Mouse (Mus musculus): Measurements from ENCODE around the gene Wt1. TPM values are rescaled to one million over a fixed set of nuclear protein-coding genes. Genes with fewer than 3 reads are reported as not detected.

Wt1 gene
- total and polyA plus RNA-seq, 3 experiments: 4.2 to 6.5 (median 5.7) TPM

DNA sequence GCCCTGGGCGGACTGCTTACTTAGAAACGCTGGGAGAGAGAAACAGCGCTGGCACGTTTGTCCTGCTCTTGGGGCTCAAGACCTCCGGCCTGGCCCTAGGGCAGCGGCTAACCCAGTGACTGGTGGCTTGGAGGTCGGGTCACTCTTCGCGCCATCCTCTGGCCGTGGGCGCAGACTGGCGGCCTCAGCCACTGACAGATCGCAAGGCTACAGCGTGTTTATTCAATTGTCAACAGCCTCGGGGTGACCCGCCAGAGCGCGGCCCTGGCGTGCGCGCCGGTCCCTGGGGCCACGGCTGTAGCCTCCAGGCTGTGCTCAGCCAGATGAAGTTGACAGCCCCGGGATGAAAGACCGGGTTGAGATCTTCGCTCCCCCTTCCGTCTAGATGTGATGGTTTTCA is 3.4 kb upstream of the Wt1 start:
- 19% methylated on average over 27 of the region's 27 CpGs for WGBS
- no peaks in the 10 kb centered on the region for H3K79me2 ChIP-seq (replicated peaks; ENCODE audit: control insufficient read depth, insufficient read depth, low read length)
- H3K36me3 ChIP-seq (ENCODE audit: control insufficient read depth, insufficient read depth, low read length): no peaks in the 10 kb centered on the region
- no peak overlapping the region for H3K9ac ChIP-seq (ENCODE audit: low read depth, low read length)
- no peaks in the 10 kb centered on the region for H3K4me1 ChIP-seq (ENCODE audit: control insufficient read depth, insufficient read depth, low read length)
- intact Hi-C loops (cut with DNase I): loop anchor here (10.0 kb wide), 1 partner anchor 562 kb away; no protein-coding TSS in a partner anchor
- no peak overlapping the region; the same call in 1 of the 2 replicates for H3K4me3 ChIP-seq
- peaks cover 15% of the 10 kb centered on the region for H3K27me3 ChIP-seq (ENCODE audit: control insufficient read depth, insufficient read depth, low read length)
- TF ChIP-seq CTCF (IDR thresholded peaks at IDR 0.05): no peak
- no peak for TF ChIP-seq EP300 (IDR thresholded peaks at IDR 0.05; ENCODE audit: insufficient read depth, low read depth, low read length)
- TF ChIP-seq POLR2A (IDR thresholded peaks at IDR 0.05; ENCODE audit: insufficient read depth, low read depth, low read length): no peak
- peak; percentile 25 to 43 for DNase-seq
- no peak overlapping the region for H3K27ac ChIP-seq

DNA sequence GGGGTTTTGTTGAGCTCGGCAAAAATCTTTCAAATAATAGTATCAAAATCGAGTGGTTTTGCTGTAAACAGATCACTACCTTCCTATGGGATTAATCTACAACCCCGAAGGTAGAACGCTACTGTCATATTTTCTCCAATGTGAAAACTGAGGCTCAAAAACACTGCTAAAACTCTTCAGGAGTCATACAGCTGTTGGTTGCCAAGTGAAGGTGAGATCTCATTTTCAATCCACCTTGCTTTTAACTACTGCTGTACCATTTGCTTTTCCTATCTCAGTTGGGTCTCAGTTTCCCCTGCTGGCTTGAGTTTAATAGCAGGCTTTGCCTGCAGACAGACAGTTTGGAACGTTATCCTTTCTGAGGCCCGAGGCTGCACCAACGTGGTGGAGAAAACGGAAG is 2.9 kb upstream of the Wt1 start:
- peaks cover 15% of the 10 kb centered on the region for H3K27me3 ChIP-seq (ENCODE audit: control insufficient read depth, insufficient read depth, low read length)
- H3K9ac ChIP-seq (ENCODE audit: low read depth, low read length): no peak overlapping the region
- no peak overlapping the region for H3K4me3 ChIP-seq
- WGBS: 34% methylated on average over 8 of the region's 8 CpGs
- no peaks in the 10 kb centered on the region for H3K79me2 ChIP-seq (replicated peaks; ENCODE audit: control insufficient read depth, insufficient read depth, low read length)
- TF ChIP-seq EP300 (IDR thresholded peaks at IDR 0.05; ENCODE audit: insufficient read depth, low read depth, low read length) (no peak), CTCF (IDR thresholded peaks at IDR 0.05) (no peak), POLR2A (IDR thresholded peaks at IDR 0.05; ENCODE audit: insufficient read depth, low read depth, low read length) (no peak)
- no peak overlapping the region for H3K27ac ChIP-seq
- DNase-seq: no peak
- no peaks in the 10 kb centered on the region for H3K36me3 ChIP-seq (ENCODE audit: control insufficient read depth, insufficient read depth, low read length)
- intact Hi-C loops (cut with DNase I): loop anchor here (10.0 kb wide), 1 partner anchor 561 kb away; no protein-coding TSS in a partner anchor
- H3K4me1 ChIP-seq (ENCODE audit: control insufficient read depth, insufficient read depth, low read length): no peaks in the 10 kb centered on the region

DNA sequence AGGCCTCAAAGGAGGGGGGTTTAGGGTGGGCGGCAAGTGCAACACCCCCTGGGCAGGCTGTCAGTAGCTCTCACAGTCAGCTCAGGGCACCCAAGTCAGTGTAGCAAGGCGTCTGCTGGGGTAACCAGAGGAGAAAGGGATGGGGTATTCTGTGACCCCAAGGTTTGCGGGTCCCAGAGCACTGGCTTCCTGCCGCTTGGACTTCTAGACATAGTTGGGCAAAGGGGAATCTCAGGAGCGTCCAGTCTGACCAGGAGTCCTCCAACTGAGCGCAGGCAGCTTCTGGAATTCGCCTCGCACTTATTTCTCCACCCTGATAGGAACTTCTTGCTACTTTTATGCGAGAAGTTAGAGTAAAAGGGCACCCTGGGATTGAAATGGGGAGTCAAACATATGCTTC is 2.4 kb upstream of the Wt1 start:
- no peak overlapping the region for H3K27ac ChIP-seq
- no peak for DNase-seq
- TF ChIP-seq POLR2A (IDR thresholded peaks at IDR 0.05; ENCODE audit: insufficient read depth, low read depth, low read length): no peak
- no peak for TF ChIP-seq EP300 (IDR thresholded peaks at IDR 0.05; ENCODE audit: insufficient read depth, low read depth, low read length)
- TF ChIP-seq CTCF (IDR thresholded peaks at IDR 0.05): no peak
- no peaks in the 10 kb centered on the region for H3K36me3 ChIP-seq (ENCODE audit: control insufficient read depth, insufficient read depth, low read length)
- H3K79me2 ChIP-seq (replicated peaks; ENCODE audit: control insufficient read depth, insufficient read depth, low read length): no peaks in the 10 kb centered on the region
- WGBS: 35% methylated on average over 9 of the region's 9 CpGs
- no peak overlapping the region for H3K9ac ChIP-seq (ENCODE audit: low read depth, low read length)
- H3K27me3 ChIP-seq (ENCODE audit: control insufficient read depth, insufficient read depth, low read length): peaks cover 15% of the 10 kb centered on the region
- intact Hi-C loops (cut with DNase I): loop anchor here (10.0 kb wide), 1 partner anchor 561 kb away; no protein-coding TSS in a partner anchor
- H3K4me1 ChIP-seq (ENCODE audit: control insufficient read depth, insufficient read depth, low read length): no peaks in the 10 kb centered on the region
- no peak overlapping the region for H3K4me3 ChIP-seq

DNA sequence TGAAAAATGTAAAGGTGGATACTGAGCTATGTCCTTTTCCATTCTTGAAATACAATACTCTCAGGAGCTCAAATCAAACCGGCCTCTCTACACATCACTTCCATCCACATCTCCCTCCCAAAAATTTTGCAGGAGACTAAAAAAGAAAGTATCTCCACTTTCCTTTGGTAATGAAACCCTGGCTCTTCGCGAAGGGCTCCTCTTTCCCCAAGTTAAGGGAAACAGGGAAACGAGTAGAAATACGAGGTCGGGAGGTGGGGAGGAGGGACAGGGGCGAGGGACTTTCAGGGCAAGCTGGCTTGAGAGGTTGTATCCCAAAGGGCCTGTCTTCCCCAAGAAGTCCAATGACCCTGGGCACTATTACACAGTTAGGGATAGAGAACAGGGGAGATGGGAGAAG is 1.9 kb upstream of the Wt1 start:
- H3K27ac ChIP-seq: no peak overlapping the region
- peaks cover 15% of the 10 kb centered on the region for H3K27me3 ChIP-seq (ENCODE audit: control insufficient read depth, insufficient read depth, low read length)
- 37% methylated on average over 7 of the region's 7 CpGs for WGBS

DNA sequence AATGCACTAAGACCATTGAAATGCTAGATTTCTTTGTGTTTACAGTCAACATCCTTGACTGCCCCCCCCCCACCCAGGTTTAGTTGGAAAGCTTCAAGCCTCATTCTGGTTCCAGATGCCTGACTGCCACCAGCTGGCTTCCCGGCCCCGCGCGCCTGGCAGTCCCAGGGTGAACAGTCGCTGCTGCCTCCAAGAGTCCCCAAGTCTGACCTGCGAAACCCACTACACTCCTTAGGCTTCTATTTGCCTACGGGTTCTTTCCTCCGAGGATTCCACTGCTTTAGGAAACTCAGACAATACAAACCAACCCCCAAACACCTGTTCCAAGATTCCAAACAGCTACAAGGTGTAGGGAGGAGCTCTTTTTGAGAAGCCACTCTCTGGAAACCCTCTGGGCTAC is 1.1 kb upstream of the Wt1 start:
- H3K79me2 ChIP-seq (replicated peaks; ENCODE audit: control insufficient read depth, insufficient read depth, low read length): no peaks in the 10 kb centered on the region
- WGBS: 22% methylated on average over 8 of the region's 8 CpGs
- DNase-seq: no peak
- H3K4me1 ChIP-seq (ENCODE audit: control insufficient read depth, insufficient read depth, low read length): no peaks in the 10 kb centered on the region
- no peak overlapping the region for H3K4me3 ChIP-seq
- H3K36me3 ChIP-seq (ENCODE audit: control insufficient read depth, insufficient read depth, low read length): no peaks in the 10 kb centered on the region
- H3K9ac ChIP-seq (ENCODE audit: low read depth, low read length): no peak overlapping the region
- no peak for TF ChIP-seq EP300 (IDR thresholded peaks at IDR 0.05; ENCODE audit: insufficient read depth, low read depth, low read length)
- TF ChIP-seq POLR2A (IDR thresholded peaks at IDR 0.05; ENCODE audit: insufficient read depth, low read depth, low read length): no peak
- no peak for TF ChIP-seq CTCF (IDR thresholded peaks at IDR 0.05)
- no peak overlapping the region for H3K27ac ChIP-seq
- intact Hi-C loops (cut with DNase I): loop anchor here (5.0 to 10.0 kb wide), 3 partner anchors 62 to 560 kb away; no protein-coding TSS in a partner anchor
- H3K27me3 ChIP-seq (ENCODE audit: control insufficient read depth, insufficient read depth, low read length): peaks cover 15% of the 10 kb centered on the region

More for the DNA sequence above, 1.9 kb upstream of the Wt1 start:
- no peak for TF ChIP-seq POLR2A (IDR thresholded peaks at IDR 0.05; ENCODE audit: insufficient read depth, low read depth, low read length)
- TF ChIP-seq CTCF (IDR thresholded peaks at IDR 0.05): no peak
- TF ChIP-seq EP300 (IDR thresholded peaks at IDR 0.05; ENCODE audit: insufficient read depth, low read depth, low read length): no peak
- Histone ChIP-seq H3K9ac (ENCODE audit: low read depth, low read length) (no peak overlapping the region), H3K4me1 (ENCODE audit: control insufficient read depth, insufficient read depth, low read length) (no peaks in the 10 kb centered on the region), H3K4me3 (no peak overlapping the region), H3K79me2 (replicated peaks; ENCODE audit: control insufficient read depth, insufficient read depth, low read length) (no peaks in the 10 kb centered on the region), H3K36me3 (ENCODE audit: control insufficient read depth, insufficient read depth, low read length) (no peaks in the 10 kb centered on the region)
- DNase-seq: no peak
- intact Hi-C loops (cut with DNase I): loop anchor here (10.0 kb wide), 1 partner anchor 560 kb away; no protein-coding TSS in a partner anchor

DNA sequence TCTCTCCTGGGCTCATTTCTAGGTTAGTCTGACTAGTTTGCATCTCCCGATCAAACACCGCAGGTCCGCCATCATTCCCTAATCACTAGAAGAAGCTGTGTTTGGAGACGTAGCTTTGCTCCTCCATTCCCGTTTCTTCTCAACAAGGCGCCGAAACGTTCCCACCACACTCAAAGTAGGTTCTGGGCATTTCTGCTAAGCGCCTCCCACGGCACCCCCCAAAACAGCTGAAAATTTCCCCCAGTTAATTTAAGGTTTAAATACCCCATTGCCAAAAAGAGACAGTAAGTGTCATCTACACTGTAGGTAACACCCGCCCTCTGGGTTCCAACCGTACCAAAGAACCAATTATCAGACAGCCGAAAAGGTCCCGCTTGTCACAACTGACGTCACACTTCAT is 688 bp upstream of the Wt1 start:
- no peak overlapping the region for H3K27ac ChIP-seq
- intact Hi-C loops (cut with DNase I): loop anchor here (2.0 to 10.0 kb wide), 4 partner anchors 17 to 559 kb away; no protein-coding TSS in a partner anchor
- 22% methylated on average over 15 of the region's 15 CpGs for WGBS
- no peaks in the 10 kb centered on the region for H3K79me2 ChIP-seq (replicated peaks; ENCODE audit: control insufficient read depth, insufficient read depth, low read length)
- DNase-seq: no peak
- no peaks in the 10 kb centered on the region for H3K4me1 ChIP-seq (ENCODE audit: control insufficient read depth, insufficient read depth, low read length)
- TF ChIP-seq POLR2A (IDR thresholded peaks at IDR 0.05; ENCODE audit: insufficient read depth, low read depth, low read length) (no peak), CTCF (IDR thresholded peaks at IDR 0.05) (no peak), EP300 (IDR thresholded peaks at IDR 0.05; ENCODE audit: insufficient read depth, low read depth, low read length) (no peak)
- peaks cover 15% of the 10 kb centered on the region for H3K27me3 ChIP-seq (ENCODE audit: control insufficient read depth, insufficient read depth, low read length)
- H3K4me3 ChIP-seq: no peak overlapping the region
- no peaks in the 10 kb centered on the region for H3K36me3 ChIP-seq (ENCODE audit: control insufficient read depth, insufficient read depth, low read length)
- no peak overlapping the region for H3K9ac ChIP-seq (ENCODE audit: low read depth, low read length)
